Mouse (Mus musculus) CD4-positive, CD25-positive, alpha-beta regulatory T cell, adult 4 months (primary cell): ENCODE data around the gene Neurl2. TPM values are rescaled to one million over a fixed set of nuclear protein-coding genes. Genes with fewer than 3 reads are reported as not detected.

ENCODE experiments used
- ATAC-seq: one replicate; pipeline ENCODE4 v1.8.0; 2017
- polyA plus RNA-seq, 2 experiments: library from polyadenylated mRNA; unstranded; fragments of 100-300 nt; shearing (Covaris generic); gene quantifications; one replicate each; pipeline ENCODE4 v1.2.1; 2017

The Neurl2 gene
- polyA plus RNA-seq, 2 experiments from 2014 or later: 0.65 to 1.6 TPM

- ATAC-seq: no peak
Observed at GRCm38 (mm10) chr2:164815821-164816220, 17.4 kb downstream of the Neurl2 start.

GRCm38 (mm10) chr2:164815348-164815747, 17.9 kb downstream of the Neurl2 start:
- ATAC-seq: no peak

GRCm38 (mm10) chr2:164813557-164813956, 19.7 kb downstream of the Neurl2 start:
- no peak for ATAC-seq

- ATAC-seq: no peak
Observed at GRCm38 (mm10) chr2:164806614-164807013, 26.6 kb downstream of the Neurl2 start.

- ATAC-seq: peak; percentile 12
Observed at GRCm38 (mm10) chr2:164805332-164805718, 27.9 kb downstream of the Neurl2 start.

- peak; percentile 97 for ATAC-seq
Observed at GRCm38 (mm10) chr2:164804533-164805331, 28.5 kb downstream of the Neurl2 start, which contains the start of the genes Acot8 and Zswim3. Gene Acot8 (minus strand): TSS chr2:164804882. Gene Zswim3 (plus strand): TSS chr2:164805098.

GRCm38 (mm10) chr2:164803921-164804313, 29.3 kb downstream of the Neurl2 start:
- no peak for ATAC-seq

- no peak for ATAC-seq
Observed at GRCm38 (mm10) chr2:164803201-164803920, 29.9 kb downstream of the Neurl2 start.

GRCm38 (mm10) chr2:164800252-164801004, 32.8 kb downstream of the Neurl2 start:
- no peak for ATAC-seq

GRCm38 (mm10) chr2:164798554-164798953, 34.7 kb downstream of the Neurl2 start:
- ATAC-seq: peak; percentile 48

GRCm38 (mm10) chr2:164795868-164796267, 37.4 kb downstream of the Neurl2 start:
- no peak for ATAC-seq

- ATAC-seq: peak; percentile 79
Observed at GRCm38 (mm10) chr2:164794293-164794692, 39.0 kb downstream of the Neurl2 start.

- ATAC-seq: no peak
Observed at GRCm38 (mm10) chr2:164793772-164794171, 39.5 kb downstream of the Neurl2 start.

GRCm38 (mm10) chr2:164793236-164793635, 40.0 kb downstream of the Neurl2 start:
- no peak for ATAC-seq

- ATAC-seq: no peak
Observed at GRCm38 (mm10) chr2:164792400-164793190, 40.7 kb downstream of the Neurl2 start.

GRCm38 (mm10) chr2:164791841-164792261, 41.4 kb downstream of the Neurl2 start:
- no peak for ATAC-seq

GRCm38 (mm10) chr2:164790451-164790850, 42.8 kb downstream of the Neurl2 start:
- ATAC-seq: no peak

GRCm38 (mm10) chr2:164788411-164788810, 44.8 kb downstream of the Neurl2 start:
- ATAC-seq: no peak

- no peak for ATAC-seq
Observed at GRCm38 (mm10) chr2:164787779-164788178, 45.5 kb downstream of the Neurl2 start.

GRCm38 (mm10) chr2:164787032-164787431, 46.2 kb downstream of the Neurl2 start:
- ATAC-seq: no peak

- ATAC-seq: peak; percentile 9
Observed at GRCm38 (mm10) chr2:164786388-164786885, 46.8 kb downstream of the Neurl2 start.
